Mouse (Mus musculus): Measurements from ENCODE around the gene Thrb.

DNA sequence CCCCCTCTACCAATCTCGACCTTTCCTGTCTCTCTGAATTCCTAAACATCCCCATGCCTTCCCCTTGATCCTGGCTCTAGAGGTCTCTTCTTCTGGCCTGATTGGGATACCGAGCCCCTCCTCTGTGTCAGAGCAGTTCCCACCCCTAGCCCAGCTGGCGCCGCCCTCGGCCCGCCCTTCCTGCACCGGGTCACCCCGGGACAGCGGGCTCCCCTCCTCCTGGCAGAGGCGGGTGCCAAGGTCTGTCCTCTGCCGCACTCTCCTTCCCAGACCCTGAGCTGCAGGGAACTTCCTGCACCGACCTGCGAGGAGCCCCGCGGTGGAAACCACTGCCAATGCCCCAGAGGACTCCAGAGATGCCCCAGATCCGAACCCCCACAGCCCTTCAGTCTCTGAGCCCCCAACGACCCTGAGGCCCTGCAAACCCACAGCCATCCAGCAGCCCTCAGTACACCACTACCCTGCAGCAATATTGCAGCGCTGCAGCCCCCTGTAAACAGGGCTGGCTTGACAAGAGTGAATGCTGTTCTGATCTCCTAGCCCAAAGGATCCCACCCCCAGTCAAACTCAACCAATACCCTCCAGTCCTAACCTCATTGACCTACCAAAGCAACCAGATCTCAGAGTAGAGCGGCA is 27.1 kb upstream of the Thrb start:
- TF ChIP-seq POLR2A (IDR thresholded peaks at IDR 0.05; ENCODE audit: low read depth, low read length) (no peak), CTCF (conservative IDR thresholded peaks at IDR 0.05; ENCODE audit: insufficient read depth, insufficient read length, low read depth, low read length) (no peak)
